32 mouse cellular contexts compared by ENCODE assay signal in genomic region chr13:68787286-68788061, GRCm38 (mm10).
DNase-seq lines count a peak whose midpoint lies in the region; ATAC-seq and TF ChIP-seq lines count a peak whose summit lies in the region.
"Had no signal": no experiment of that assay in that cellular context is flagged by ENCODE, and none has a peak within 500 bp of the region (broad histone marks: within the 10 kb centered on the region; RNA-seq: fewer than 3 reads in every experiment).

No protein-coding gene starts in this region.

- H3K4me3 ChIP-seq in layer of hippocampus, adult 2 months, result no peak overlapping the region
- H3K4me3 ChIP-seq: embryonic facial prominence, embryonic 13.5 days; forebrain, embryonic 10.5 days; forebrain, embryonic 15.5 days; heart, embryonic 10.5 days; heart, embryonic 15.5 days; hindbrain, embryonic 12.5 days; liver, embryonic 12.5 days; megakaryocyte, embryonic 14.5 days; midbrain, embryonic 12.5 days; neural tube, embryonic 13.5 days had no signal

- peak overlapping the region; percentile 76 for H3K27ac ChIP-seq in layer of hippocampus, adult 2 months
- H3K27ac ChIP-seq: embryonic facial prominence, embryonic 13.5 days; forebrain, embryonic 10.5 days; forebrain, embryonic 15.5 days; heart, embryonic 10.5 days; heart, embryonic 15.5 days; hindbrain, embryonic 12.5 days; hindbrain, postnatal 0 days; liver, embryonic 12.5 days; midbrain, embryonic 12.5 days; neural tube, embryonic 13.5 days had no signal

- intact Hi-C loops in heart, postnatal 25 days (cut with DNase I), result no loop called here

- peak; percentile 56 for DNase-seq in heart, adult 11 months
- DNase-seq in heart, postnatal 25 days (ENCODE audit: low spot score), result no peak
- DNase-seq in layer of hippocampus, adult 2 months (ENCODE audit: low spot score in 2 of 2), result peak; percentile 25 to 26
- DNase-seq in layer of hippocampus, adult 9-10 months (ENCODE audit: low spot score), result no peak
- DNase-seq in right cerebral cortex, adult 18-20 months, result peak; percentile 19
- DNase-seq in right cerebral cortex, postnatal 10 days (ENCODE audit: low spot score in 2 of 2), result no peak
- peak; percentile 27 for DNase-seq in lung, postnatal 25 days (ENCODE audit: low spot score)
- DNase-seq: adrenal gland, postnatal 10 days; cerebellum, adult 18-20 months; cerebellum, postnatal 10 days; gastrocnemius, postnatal 14 days; heart, postnatal 36 days; kidney, adult 8-10 months; kidney, postnatal 36 days; left cerebral cortex, postnatal 4 days; liver, postnatal 0 days; thymus, adult 2 months; thymus, postnatal 36 days had no signal

- ATAC-seq in megakaryocyte, adult 5-6 weeks (ENCODE audit: poor library complexity, severe bottlenecking), result no peak
- ATAC-seq: forebrain, embryonic 15.5 days; hindbrain, postnatal 0 days; intestine, embryonic 16.5 days; liver, embryonic 12.5 days; liver, postnatal 0 days; Patski had no signal

- no peak for TF ChIP-seq CTCF in layer of hippocampus, adult 2 months (conservative IDR thresholded peaks at IDR 0.05)

Comparison
In these comparisons a context has a peak if more than half of its experiments do, and no peak if none do; other contexts are left out.
1. DNase-seq: peak in heart, adult 11 months (single experiment), layer of hippocampus, adult 2 months (2 of 2), right cerebral cortex, adult 18-20 months (single experiment) and lung, postnatal 25 days (single experiment); none in heart, postnatal 25 days (single experiment), layer of hippocampus, adult 9-10 months (single experiment) and right cerebral cortex, postnatal 10 days (0 of 2).